ENCODE assay signal across 13 mouse cellular contexts in genomic region chr2:113537911-113538318, GRCm38 (mm10).
A peak's percentile ranks its signal among the peaks of the same experiment; 100 is the strongest.
DNase-seq lines count a peak whose midpoint lies in the region; ATAC-seq and TF ChIP-seq lines count a peak whose summit lies in the region.
"Had no signal": no experiment of that assay in that cellular context is flagged by ENCODE, and none has a peak within 500 bp of the region (broad histone marks: within the 10 kb centered on the region; RNA-seq: fewer than 3 reads in every experiment).

No protein-coding gene starts in this region.

- ATAC-seq in liver, embryonic 11.5 days (replicated peaks; ENCODE audit: low FRiP score) = no peak; the same call in 1 of the 2 replicates
- peak; percentile 35 for ATAC-seq in kidney, postnatal 0 days (replicated peaks; ENCODE audit: low FRiP score, low read depth)
- ATAC-seq in megakaryocyte progenitor cell, adult 5-6 weeks (replicated peaks; ENCODE audit: poor library complexity) = no peak

- no peaks in the 10 kb centered on the region for H3K9me3 ChIP-seq in liver, embryonic 11.5 days (ENCODE audit: control insufficient read depth, low read length)
- no peaks in the 10 kb centered on the region for H3K9me3 ChIP-seq in kidney, postnatal 0 days (replicated peaks; ENCODE audit: low read length)

- H3K4me1 ChIP-seq in liver, adult 2 months (ENCODE audit: control insufficient read depth, insufficient read depth, low read length) = peaks cover 18% of the 10 kb centered on the region
- peaks cover 3% of the 10 kb centered on the region; the same call in 1 of the 2 replicates for H3K4me1 ChIP-seq in liver, embryonic 11.5 days (replicated peaks; ENCODE audit: control insufficient read depth, insufficient read depth, low read length)
- peaks cover 24% of the 10 kb centered on the region for H3K4me1 ChIP-seq in embryonic fibroblast, embryonic 13.5 days (ENCODE audit: control insufficient read depth, insufficient read depth, low read length)
- 0 out of 2 replicates have a peak, but pooled peaks cover 2% of the 10 kb centered on the region for H3K4me1 ChIP-seq in kidney, postnatal 0 days (replicated peaks; ENCODE audit: insufficient read depth, low read length)

- no peak overlapping the region for H3K4me2 ChIP-seq in liver, embryonic 11.5 days
- H3K4me2 ChIP-seq in kidney, postnatal 0 days (ENCODE audit: low read length) = no peak overlapping the region
- H3K4me2 ChIP-seq: lung, embryonic 14.5 days had no signal

- DNase-seq in liver, adult 2 months (ENCODE audit: extremely low read depth, low read depth, low spot score) = peak; percentile 92
- DNase-seq in liver, embryonic 11.5 days (ENCODE audit: low spot score) = no peak
- DNase-seq in kidney, postnatal 0 days (ENCODE audit: low spot score) = peak; percentile 9
- DNase-seq in layer of hippocampus, postnatal 25 days (ENCODE audit: extremely low spot score in 1 of 2, low spot score in 1 of 2) = no peak
- DNase-seq in adrenal gland, postnatal 36 days = no peak
- DNase-seq: cerebellum, postnatal 14 days; heart, adult 2 months; heart, postnatal 4 days; lung, embryonic 14.5 days had no signal

- no peak overlapping the region for H3K9ac ChIP-seq in liver, adult 2 months (ENCODE audit: low read depth, low read length)
- no peak overlapping the region for H3K9ac ChIP-seq in liver, embryonic 11.5 days (ENCODE audit: low read depth, low read length)
- H3K9ac ChIP-seq in kidney, postnatal 0 days (ENCODE audit: low read depth, low read length) = no peak overlapping the region
- H3K9ac ChIP-seq: lung, embryonic 14.5 days had no signal

- H3K27me3 ChIP-seq in liver, adult 2 months (ENCODE audit: control insufficient read depth, insufficient read depth, low read length) = no peaks in the 10 kb centered on the region
- H3K27me3 ChIP-seq in liver, embryonic 11.5 days (replicated peaks; ENCODE audit: control insufficient read depth, insufficient read depth, low read length) = no peaks in the 10 kb centered on the region
- no peaks in the 10 kb centered on the region for H3K27me3 ChIP-seq in kidney, postnatal 0 days (ENCODE audit: insufficient read depth, low read length)

- no peaks in the 10 kb centered on the region for H3K79me2 ChIP-seq in liver, adult 2 months (ENCODE audit: control insufficient read depth, insufficient read depth, low read length)

- no peak overlapping the region for H3K4me3 ChIP-seq in liver, adult 2 months (ENCODE audit: insufficient read depth, low read depth, low read length)
- H3K4me3 ChIP-seq in liver, embryonic 11.5 days (ENCODE audit: low read depth, low read length) = no peak overlapping the region
- no peak overlapping the region for H3K4me3 ChIP-seq in embryonic fibroblast, embryonic 13.5 days (ENCODE audit: insufficient read depth, low read length)
- no peak overlapping the region for H3K4me3 ChIP-seq in kidney, postnatal 0 days (replicated peaks; ENCODE audit: low read depth, low read length)
- H3K4me3 ChIP-seq: erythroblast, embryonic 14.5 days; heart, adult 2 months; myocyte had no signal

- H3K27ac ChIP-seq in liver, adult 2 months (replicated peaks; ENCODE audit: insufficient read depth, low read depth, low read length) = peak overlapping the region; percentile 88
- no peak overlapping the region for H3K27ac ChIP-seq in liver, embryonic 11.5 days (ENCODE audit: low read depth, low read length)
- peak overlapping the region; percentile 78 for H3K27ac ChIP-seq in embryonic fibroblast, embryonic 13.5 days (ENCODE audit: insufficient read depth, low read length)
- peak overlapping the region; percentile 66 for H3K27ac ChIP-seq in kidney, postnatal 0 days
- H3K27ac ChIP-seq: heart, adult 2 months had no signal

- 27% methylated on average over 5 of the region's 5 CpGs for WGBS in liver, adult 2 months
- 39% methylated on average over 5 of the region's 5 CpGs for WGBS in liver, embryonic 11.5 days
- 18% methylated on average over 5 of the region's 5 CpGs for WGBS in kidney, postnatal 0 days

- no peaks in the 10 kb centered on the region for H3K36me3 ChIP-seq in liver, adult 2 months (ENCODE audit: control insufficient read depth, insufficient read depth, low read length)
- no peaks in the 10 kb centered on the region for H3K36me3 ChIP-seq in liver, embryonic 11.5 days (ENCODE audit: control insufficient read depth, insufficient read depth, low read length)
- H3K36me3 ChIP-seq in kidney, postnatal 0 days (ENCODE audit: insufficient read depth, low read length) = no peaks in the 10 kb centered on the region

- TF ChIP-seq POLR2A in liver, adult 2 months (IDR thresholded peaks at IDR 0.05; ENCODE audit: extremely low read depth, insufficient read depth, low read length) = no peak
- TF ChIP-seq POLR2A in embryonic fibroblast, embryonic 13.5 days (IDR thresholded peaks at IDR 0.05; ENCODE audit: low read depth, low read length) = no peak

- no peak for TF ChIP-seq CTCF in liver, adult 2 months (IDR thresholded peaks at IDR 0.05; ENCODE audit: low read depth, low read length)
- no peak for TF ChIP-seq CTCF in embryonic fibroblast, embryonic 13.5 days (IDR thresholded peaks at IDR 0.05; ENCODE audit: borderline replicate concordance, insufficient read depth, low read length)
- TF ChIP-seq CTCF in kidney, postnatal 0 days (IDR thresholded peaks at IDR 0.05; ENCODE audit: low read depth) = no peak

Comparison
In these comparisons a context has a peak if more than half of its experiments do, and no peak if none do; other contexts are left out.
1. DNase-seq: peak in liver, adult 2 months (single experiment) and kidney, postnatal 0 days (single experiment); none in liver, embryonic 11.5 days (single experiment), layer of hippocampus, postnatal 25 days (0 of 2) and adrenal gland, postnatal 36 days (0 of 2).